18 mouse cellular contexts compared by ENCODE assay signal in the genomic region with DNA sequence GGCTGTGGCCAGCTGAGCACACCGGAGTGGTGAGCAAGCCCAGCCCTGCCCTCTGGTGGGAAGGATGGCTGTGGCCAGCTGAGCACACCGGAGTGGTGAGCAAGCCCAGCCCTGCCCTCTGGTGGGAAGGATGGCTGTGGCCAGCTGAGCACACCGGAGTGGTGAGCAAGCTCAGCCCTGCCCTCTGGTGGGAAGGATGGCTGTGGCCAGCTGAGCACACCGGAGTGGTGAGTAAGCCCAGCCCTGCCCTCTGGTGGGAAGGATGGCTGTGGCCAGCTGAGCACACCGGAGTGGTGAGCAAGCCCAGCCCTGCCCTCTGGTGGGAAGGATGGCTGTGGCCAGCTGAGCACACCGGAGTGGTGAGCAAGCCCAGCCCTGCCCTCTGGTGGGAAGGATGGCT. TPM values are rescaled to one million over a fixed set of nuclear protein-coding genes. Genes with fewer than 3 reads are reported as not detected.
A peak's percentile ranks its signal among the peaks of the same experiment; 100 is the strongest.
DNase-seq lines count a peak whose midpoint lies in the region; ATAC-seq and TF ChIP-seq lines count a peak whose summit lies in the region.
"Not testable (repeated sequence)": the region's sequence is repeated elsewhere in the genome, so short reads cannot be mapped to it uniquely, and the experiment has no call there.
"Had no signal": no experiment of that assay in that cellular context is flagged by ENCODE, and none has a peak within 500 bp of the region (broad histone marks: within the 10 kb centered on the region; RNA-seq: fewer than 3 reads in every experiment).

No protein-coding gene starts in this region.

- H3K27me3 ChIP-seq in heart, adult 2 months (ENCODE audit: control insufficient read depth, insufficient read depth, low read length); kidney, adult 2 months (replicated peaks; ENCODE audit: control insufficient read depth, insufficient read depth, low read length); liver, embryonic 14.5 days (ENCODE audit: control insufficient read depth, insufficient read depth, low read length); lung, postnatal 0 days (replicated peaks; ENCODE audit: insufficient read depth, low read length); splenic B cell, adult 2 months (ENCODE audit: control insufficient read depth, insufficient read depth, low read length, poor library complexity, severe bottlenecking): not testable (repeated sequence)

- H3K27ac ChIP-seq in embryonic fibroblast, embryonic 13.5 days (ENCODE audit: insufficient read depth, low read length); heart, adult 2 months; kidney, adult 2 months (ENCODE audit: insufficient read depth, low read depth, low read length); liver, embryonic 14.5 days; lung, postnatal 0 days (ENCODE audit: low read length): not testable (repeated sequence)

- not testable (repeated sequence) for H3K9me3 ChIP-seq in liver, embryonic 14.5 days (ENCODE audit: control insufficient read depth, low read length); lung, postnatal 0 days (ENCODE audit: low read length)

- TF ChIP-seq EP300 in heart, adult 2 months (IDR thresholded peaks at IDR 0.05; ENCODE audit: insufficient read depth, low read depth, low read length); liver, embryonic 14.5 days (IDR thresholded peaks at IDR 0.05; ENCODE audit: low read depth); lung, postnatal 0 days (IDR thresholded peaks at IDR 0.05): not testable (repeated sequence)

- H3K9ac ChIP-seq in heart, adult 2 months (ENCODE audit: low read depth, low read length); liver, embryonic 14.5 days (replicated peaks); lung, postnatal 0 days (replicated peaks; ENCODE audit: low read depth): not testable (repeated sequence)

- not testable (repeated sequence) for H3K4me3 ChIP-seq in embryonic fibroblast, embryonic 13.5 days (ENCODE audit: insufficient read depth, low read length); heart, adult 2 months; kidney, adult 2 months (ENCODE audit: insufficient read depth, low read depth, low read length); liver, embryonic 14.5 days (ENCODE audit: insufficient read depth in 1 of 2, low read depth in 2 of 2, low read length in 2 of 2); lung, postnatal 0 days (ENCODE audit: low read depth, low read length)

- intact Hi-C loops in heart, adult 2 months (cut with DNase I) = not testable (repeated sequence)

- not testable (repeated sequence) for TF ChIP-seq POLR2A in embryonic fibroblast, embryonic 13.5 days (IDR thresholded peaks at IDR 0.05; ENCODE audit: low read depth, low read length); heart, adult 2 months (IDR thresholded peaks at IDR 0.05; ENCODE audit: insufficient read depth, low read depth, low read length); kidney, adult 2 months (IDR thresholded peaks at IDR 0.05; ENCODE audit: low read depth, low read length)

- H3K36me3 ChIP-seq in heart, adult 2 months (ENCODE audit: control insufficient read depth, insufficient read depth, low read length); kidney, adult 2 months (ENCODE audit: control insufficient read depth, insufficient read depth, low read length): not testable (repeated sequence)
- H3K36me3 ChIP-seq in liver, embryonic 14.5 days (replicated peaks; ENCODE audit: control insufficient read depth, insufficient read depth, low read depth) = peaks cover 60% of the 10 kb centered on the region
- peaks cover 58% of the 10 kb centered on the region for H3K36me3 ChIP-seq in lung, postnatal 0 days (ENCODE audit: insufficient read depth, low read length)
- peaks cover 23% of the 10 kb centered on the region for H3K36me3 ChIP-seq in splenic B cell, adult 2 months (ENCODE audit: control insufficient read depth, insufficient read depth, low read length, poor library complexity, severe bottlenecking)

- not testable (repeated sequence) for H3K4me1 ChIP-seq in embryonic fibroblast, embryonic 13.5 days (ENCODE audit: control insufficient read depth, insufficient read depth, low read length); heart, adult 2 months (ENCODE audit: control insufficient read depth, insufficient read depth, low read length); kidney, adult 2 months (ENCODE audit: control insufficient read depth, insufficient read depth, low read length); liver, embryonic 14.5 days (replicated peaks; ENCODE audit: control insufficient read depth in 2 of 2, insufficient read depth in 2 of 2, low read length in 1 of 2); lung, postnatal 0 days (ENCODE audit: insufficient read depth, low read depth, low read length)

- H3K4me2 ChIP-seq in liver, embryonic 14.5 days (ENCODE audit: low read depth); lung, postnatal 0 days (replicated peaks; ENCODE audit: low read depth, low read length): not testable (repeated sequence)

- ATAC-seq in liver, embryonic 14.5 days (ENCODE audit: insufficient read depth); lung, postnatal 0 days: not testable (repeated sequence)

- DNase-seq in 3T3-L1 (ENCODE audit: low read depth, low spot score) (peak; percentile 67), MN1 (ENCODE audit: low spot score) (peak; percentile 45)
- DNase-seq in heart, adult 2 months; kidney, adult 2 months; liver, embryonic 14.5 days (ENCODE audit: low read depth in 3 of 3, low spot score in 3 of 3); lung, postnatal 0 days (ENCODE audit: low spot score): not testable (repeated sequence)
- DNase-seq in splenic B cell, adult 2 months (ENCODE audit: low read depth, low spot score) = peak; percentile 49

- 33% methylated on average over 1 of the region's 6 CpGs for WGBS in heart, adult 2 months
- 13% methylated on average over 2 of the region's 6 CpGs for WGBS in kidney, adult 2 months
- WGBS in liver, embryonic 14.5 days (ENCODE audit: insufficient replicate concordance) = no CpG with 5 or more reads among the region's 6 CpGs
- no CpG with 5 or more reads among the region's 6 CpGs for WGBS in lung, postnatal 0 days

- peak; percentile 45; the same call in 1 of the 2 replicates for TF ChIP-seq CTCF in embryonic fibroblast, embryonic 13.5 days (IDR thresholded peaks at IDR 0.05; ENCODE audit: borderline replicate concordance, insufficient read depth, low read length)
- TF ChIP-seq CTCF in heart, adult 2 months (IDR thresholded peaks at IDR 0.05) = peak; percentile 41
- TF ChIP-seq CTCF in kidney, adult 2 months (conservative IDR thresholded peaks at IDR 0.05; ENCODE audit: insufficient read depth, insufficient read length, low read depth, low read length) = peak; percentile 40; the same call in 1 of the 2 replicates
- TF ChIP-seq CTCF in liver, embryonic 14.5 days (IDR thresholded peaks at IDR 0.05; ENCODE audit: low read depth) = peak; percentile 65
- TF ChIP-seq CTCF in lung, postnatal 0 days (IDR thresholded peaks at IDR 0.05) = peak; percentile 69

- not testable (repeated sequence) for H3K79me2 ChIP-seq in heart, adult 2 months (replicated peaks; ENCODE audit: control insufficient read depth, insufficient read depth, low read length)

RNA-seq across cellular contexts. Expression of gene Gm4869, which starts 6.3 kb away (rescaled TPM):
- polyA plus RNA-seq in embryonic fibroblast, embryonic 13.5 days (2011; ENCODE audit: insufficient read length, low read depth, missing spikeins) = not detected in 2 replicates
- not detected for total RNA-seq in heart, adult 2 months (2021)
- 0.06 TPM in 1 of 2 replicates, not detected in the other for polyA plus RNA-seq in heart, adult 2 months (2012; rRNA removed)
- 0.03 TPM in 1 of 2 replicates, not detected in the other for polyA plus RNA-seq in kidney, adult 2 months (2012; rRNA removed)
- polyA plus RNA-seq in liver, embryonic 14.5 days (2012; rRNA removed) = 0.01 TPM in 1 of 2 replicates, not detected in the other
- polyA plus RNA-seq in liver, embryonic 14.5 days (2014; fragmentation: Nextera tagmentation; extraction: Ambion mirVana) = not detected in 2 replicates
- polyA plus RNA-seq in lung, postnatal 0 days (2015; fragmentation: Nextera tagmentation; extraction: Ambion mirVana) = not detected in 2 replicates
- total RNA-seq: common myeloid progenitor, adult 5-6 weeks; gastrocnemius, adult 8-10 months; gastrocnemius, postnatal 36 days; heart, postnatal 14 days; hematopoietic stem cell, adult 5-6 weeks had no signal
- polyA plus RNA-seq: forebrain, embryonic 13.5 days; heart, embryonic 10.5 days; heart, embryonic 14.5 days; hindbrain, embryonic 13.5 days; intestine, embryonic 15.5 days had no signal

RNA-seq across cellular contexts. Expression of gene Eif3b, which starts 20.0 kb away (rescaled TPM):
- polyA plus RNA-seq in embryonic fibroblast, embryonic 13.5 days (2011; ENCODE audit: insufficient read length, low read depth, missing spikeins) = 149 and 201 TPM in 2 replicates
- 10 to 100 TPM; 86.9 to 95.2 TPM for total RNA-seq in heart, adult 2 months (2021)
- 49.0 and 59.8 TPM in 2 replicates for polyA plus RNA-seq in heart, adult 2 months (2012; rRNA removed)
- 73.5 and 76.0 TPM in 2 replicates for polyA plus RNA-seq in kidney, adult 2 months (2012; rRNA removed)
- 50.9 and 86.8 TPM in 2 replicates for polyA plus RNA-seq in liver, embryonic 14.5 days (2012; rRNA removed)
- 85.2 and 99.6 TPM in 2 replicates for polyA plus RNA-seq in liver, embryonic 14.5 days (2014; fragmentation: Nextera tagmentation; extraction: Ambion mirVana)
- 69.8 and 81.5 TPM in 2 replicates for polyA plus RNA-seq in lung, postnatal 0 days (2015; fragmentation: Nextera tagmentation; extraction: Ambion mirVana)

RNA-seq across cellular contexts. Expression of gene Snx8, which starts 50.1 kb away (rescaled TPM):
- 15.2 and 16.4 TPM in 2 replicates for polyA plus RNA-seq in embryonic fibroblast, embryonic 13.5 days (2011; ENCODE audit: insufficient read length, low read depth, missing spikeins)
- total RNA-seq in heart, adult 2 months (2021) = 10 to 100 TPM; 12.0 to 15.8 TPM
- 8.9 and 10.5 TPM in 2 replicates for polyA plus RNA-seq in heart, adult 2 months (2012; rRNA removed)
- polyA plus RNA-seq in kidney, adult 2 months (2012; rRNA removed) = 77.5 and 79.7 TPM in 2 replicates
- 6.6 TPM in 2 replicates for polyA plus RNA-seq in liver, embryonic 14.5 days (2012; rRNA removed)
- 4.1 and 4.9 TPM in 2 replicates for polyA plus RNA-seq in liver, embryonic 14.5 days (2014; fragmentation: Nextera tagmentation; extraction: Ambion mirVana)
- 16.7 and 17.1 TPM in 2 replicates for polyA plus RNA-seq in lung, postnatal 0 days (2015; fragmentation: Nextera tagmentation; extraction: Ambion mirVana)
